Mouse (Mus musculus): Measurements from ENCODE around the gene Anapc5.

Gene Anapc5

GRCm38 (mm10) chr5:122769101-122769568 is 52.0 kb downstream of the Anapc5 start:
- no peak for DNase-seq (ENCODE audit: low read depth, low spot score)

GRCm38 (mm10) chr5:122767283-122767682 is 53.9 kb downstream of the Anapc5 start:
- no peak for DNase-seq (ENCODE audit: low read depth, low spot score)

DNA sequence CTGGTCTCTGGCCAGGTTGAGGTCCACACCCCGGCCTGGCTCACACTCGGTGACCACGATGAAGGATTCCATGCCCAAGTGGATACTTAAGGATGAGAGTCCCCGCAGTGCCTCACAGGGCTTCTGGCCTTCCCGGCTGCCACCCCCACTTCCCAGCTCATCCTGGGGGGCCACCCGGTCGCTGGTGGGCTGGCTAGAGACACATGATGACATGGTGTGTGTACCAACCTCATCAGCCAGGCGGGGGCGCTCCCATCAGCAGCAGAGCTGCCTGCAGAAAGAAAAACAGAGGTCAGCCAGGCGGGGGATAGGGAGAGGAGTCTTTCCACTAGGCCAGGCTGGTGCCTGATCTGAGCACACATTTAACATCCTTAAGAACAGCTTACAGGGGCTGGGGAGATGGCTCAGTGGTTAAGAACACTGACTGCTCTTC is 57.1 kb downstream of the Anapc5 start:
- peak; percentile 67 for DNase-seq (ENCODE audit: low read depth, low spot score)

DNA sequence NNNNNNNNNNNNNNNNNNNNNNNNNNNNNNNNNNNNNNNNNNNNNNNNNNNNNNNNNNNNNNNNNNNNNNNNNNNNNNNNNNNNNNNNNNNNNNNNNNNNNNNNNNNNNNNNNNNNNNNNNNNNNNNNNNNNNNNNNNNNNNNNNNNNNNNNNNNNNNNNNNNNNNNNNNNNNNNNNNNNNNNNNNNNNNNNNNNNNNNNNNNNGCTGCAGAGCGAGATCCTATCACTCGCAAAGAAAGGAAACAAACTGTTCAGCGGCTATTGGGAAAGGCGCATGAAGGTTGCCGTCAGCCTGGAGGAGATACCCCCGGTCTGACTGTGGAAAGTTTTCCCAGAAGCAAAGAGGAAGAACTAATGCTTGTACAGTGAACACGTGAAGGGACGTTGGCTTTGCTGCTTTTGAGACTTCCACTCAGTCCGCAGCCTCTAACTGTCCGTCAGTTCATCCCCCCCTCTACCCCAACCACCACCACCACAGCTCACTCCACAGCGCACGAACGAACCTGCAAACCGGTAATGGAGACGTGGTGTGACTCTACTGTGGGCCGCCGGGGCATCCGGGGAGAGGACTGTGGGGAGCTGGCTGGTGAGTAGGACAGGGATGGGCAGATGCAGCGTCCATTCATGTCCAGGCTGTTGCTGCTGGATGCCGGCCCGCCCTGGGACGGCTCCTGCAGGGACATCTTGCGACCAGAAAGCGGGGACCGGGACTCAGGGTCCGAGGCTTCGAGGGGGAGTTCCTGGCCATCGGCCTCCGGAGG is 57.7 kb downstream of the Anapc5 start:
- no peak for DNase-seq (ENCODE audit: low read depth, low spot score)

- peak; percentile 76 for DNase-seq (ENCODE audit: low read depth, low spot score)
Measured at GRCm38 (mm10) chr5:122756680-122757079, 64.5 kb downstream of the Anapc5 start.

DNA sequence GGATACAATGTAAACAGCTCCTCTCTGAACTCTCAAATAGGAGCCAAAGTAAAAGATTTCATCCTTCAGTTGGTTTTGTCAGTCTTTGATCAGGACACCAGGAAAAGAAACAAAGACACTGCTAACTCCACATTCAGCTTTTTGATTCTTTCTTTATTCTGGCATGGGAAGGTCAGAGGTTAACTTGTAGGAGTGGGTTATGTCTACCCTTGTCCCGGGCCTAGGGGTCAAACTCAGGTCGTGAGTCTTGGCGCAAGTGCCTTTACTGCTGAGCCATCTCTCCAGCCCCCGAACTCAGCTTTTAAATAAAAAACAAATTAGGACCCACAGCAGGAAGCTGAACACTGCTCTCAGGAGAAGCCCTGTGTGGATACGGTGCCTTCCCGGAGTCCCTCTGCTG is 65.0 kb downstream of the Anapc5 start:
- no peak for DNase-seq (ENCODE audit: low read depth, low spot score)

GRCm38 (mm10) chr5:122755620-122756019 is 65.5 kb downstream of the Anapc5 start:
- no peak for DNase-seq (ENCODE audit: low read depth, low spot score)

- no peak for DNase-seq (ENCODE audit: low read depth, low spot score)
Measured at GRCm38 (mm10) chr5:122754477-122754876, 66.7 kb downstream of the Anapc5 start.

- no peak for DNase-seq (ENCODE audit: low read depth, low spot score)
Measured at GRCm38 (mm10) chr5:122747950-122748349, 73.2 kb downstream of the Anapc5 start.

GRCm38 (mm10) chr5:122743880-122744422 is 77.2 kb downstream of the Anapc5 start:
- DNase-seq (ENCODE audit: low read depth, low spot score), result no peak

All from brain, adult 2 months (tissue).